In genomic region chr11:111658362-111659309, GRCm38 (mm10) we compare ENCODE assay signal across 12 mouse cellular contexts.
DNase-seq lines count a peak whose midpoint lies in the region; ATAC-seq lines count a peak whose summit lies in the region.
"Had no signal": no experiment of that assay in that cellular context is flagged by ENCODE, and none has a peak within 500 bp of the region (broad histone marks: within the 10 kb centered on the region; RNA-seq: fewer than 3 reads in every experiment).

No protein-coding gene starts in this region.

- H3K4me3 ChIP-seq in liver, embryonic 12.5 days, result no peak overlapping the region
- H3K4me3 ChIP-seq in hindbrain, embryonic 13.5 days, result no peak overlapping the region
- H3K4me3 ChIP-seq in midbrain, embryonic 13.5 days (replicated peaks), result no peak overlapping the region
- H3K4me3 ChIP-seq in kidney, embryonic 16.5 days (ENCODE audit: low read length), result no peak overlapping the region
- H3K4me3 ChIP-seq: heart, embryonic 10.5 days had no signal

- no peaks in the 10 kb centered on the region for H3K9me3 ChIP-seq in liver, embryonic 12.5 days (replicated peaks)
- no peaks in the 10 kb centered on the region for H3K9me3 ChIP-seq in hindbrain, embryonic 13.5 days
- H3K9me3 ChIP-seq in midbrain, embryonic 13.5 days, result no peaks in the 10 kb centered on the region
- H3K9me3 ChIP-seq in kidney, embryonic 16.5 days (ENCODE audit: low read length), result no peaks in the 10 kb centered on the region
- H3K9me3 ChIP-seq: G1E; heart, embryonic 10.5 days had no signal

- H3K36me3 ChIP-seq in liver, embryonic 12.5 days, result no peaks in the 10 kb centered on the region
- no peaks in the 10 kb centered on the region for H3K36me3 ChIP-seq in hindbrain, embryonic 13.5 days
- no peaks in the 10 kb centered on the region for H3K36me3 ChIP-seq in midbrain, embryonic 13.5 days
- H3K36me3 ChIP-seq in kidney, embryonic 16.5 days (ENCODE audit: insufficient read depth, low read length), result no peaks in the 10 kb centered on the region
- H3K36me3 ChIP-seq: G1E; heart, embryonic 10.5 days had no signal

- H3K4me2 ChIP-seq in liver, embryonic 12.5 days, result no peak overlapping the region
- no peak overlapping the region for H3K4me2 ChIP-seq in hindbrain, embryonic 13.5 days
- H3K4me2 ChIP-seq in midbrain, embryonic 13.5 days (replicated peaks), result no peak overlapping the region
- H3K4me2 ChIP-seq in kidney, embryonic 16.5 days (replicated peaks; ENCODE audit: low read depth, low read length), result no peak overlapping the region

- no peak for DNase-seq in liver
- no peak for DNase-seq in adrenal gland, postnatal 4 days (ENCODE audit: low spot score in 2 of 2)
- DNase-seq in adrenal gland, postnatal 10 days, result no peak
- DNase-seq: kidney, postnatal 4 days had no signal

- no peak overlapping the region for H3K27ac ChIP-seq in liver, embryonic 12.5 days
- H3K27ac ChIP-seq in hindbrain, embryonic 13.5 days, result no peak overlapping the region; the same call in 1 of the 2 replicates
- H3K27ac ChIP-seq in midbrain, embryonic 13.5 days, result no peak overlapping the region
- no peak overlapping the region for H3K27ac ChIP-seq in kidney, embryonic 16.5 days (ENCODE audit: low read length)
- H3K27ac ChIP-seq: heart, embryonic 10.5 days had no signal

- 74% methylated on average over 15 of the region's 15 CpGs for WGBS in liver, embryonic 12.5 days (ENCODE audit: insufficient replicate concordance)
- 17% methylated on average over 15 of the region's 15 CpGs for WGBS in hindbrain, embryonic 13.5 days
- 28% methylated on average over 15 of the region's 15 CpGs for WGBS in midbrain, embryonic 13.5 days
- WGBS in kidney, embryonic 16.5 days, result 63% methylated on average over 15 of the region's 15 CpGs

- H3K4me1 ChIP-seq in liver, embryonic 12.5 days, result peaks cover 3% of the 10 kb centered on the region; the same call in 1 of the 2 replicates
- H3K4me1 ChIP-seq in hindbrain, embryonic 13.5 days (replicated peaks), result peaks cover 6% of the 10 kb centered on the region; the same call in 1 of the 2 replicates
- H3K4me1 ChIP-seq in midbrain, embryonic 13.5 days (replicated peaks), result peaks cover 7% of the 10 kb centered on the region
- no peaks in the 10 kb centered on the region for H3K4me1 ChIP-seq in kidney, embryonic 16.5 days (ENCODE audit: insufficient read depth, low read length)
- H3K4me1 ChIP-seq: heart, embryonic 10.5 days had no signal

- no peak overlapping the region for H3K9ac ChIP-seq in liver, embryonic 12.5 days
- H3K9ac ChIP-seq in hindbrain, embryonic 13.5 days, result no peak overlapping the region
- no peak overlapping the region for H3K9ac ChIP-seq in midbrain, embryonic 13.5 days (replicated peaks)
- H3K9ac ChIP-seq in kidney, embryonic 16.5 days (replicated peaks; ENCODE audit: low read length), result no peak overlapping the region

- H3K27me3 ChIP-seq in liver, embryonic 12.5 days (replicated peaks), result no peaks in the 10 kb centered on the region
- H3K27me3 ChIP-seq in hindbrain, embryonic 13.5 days, result no peaks in the 10 kb centered on the region
- H3K27me3 ChIP-seq in midbrain, embryonic 13.5 days, result no peaks in the 10 kb centered on the region
- H3K27me3 ChIP-seq in kidney, embryonic 16.5 days (ENCODE audit: insufficient read depth, low read length), result no peaks in the 10 kb centered on the region

- ATAC-seq in liver, embryonic 12.5 days, result 0 out of 2 replicates have a peak, but pooled peaks have one; percentile 18
- ATAC-seq in erythroid progenitor cell, adult 5-6 weeks (replicated peaks; ENCODE audit: low FRiP score, poor library complexity, severe bottlenecking), result peak; percentile 63
- ATAC-seq in hindbrain, embryonic 13.5 days (ENCODE audit: low FRiP score), result peak; percentile 59; the same call in 1 of the 2 replicates
- ATAC-seq in midbrain, embryonic 13.5 days, result peak; percentile 56; the same call in 1 of the 2 replicates
- ATAC-seq in kidney, embryonic 16.5 days (ENCODE audit: low FRiP score, low TSS enrichment), result no peak
- ATAC-seq: inflammation-experienced regulatory T-cells, adult 6 months had no signal
